Mouse (Mus musculus): ENCODE data around the gene Sgo2a.

DNA sequence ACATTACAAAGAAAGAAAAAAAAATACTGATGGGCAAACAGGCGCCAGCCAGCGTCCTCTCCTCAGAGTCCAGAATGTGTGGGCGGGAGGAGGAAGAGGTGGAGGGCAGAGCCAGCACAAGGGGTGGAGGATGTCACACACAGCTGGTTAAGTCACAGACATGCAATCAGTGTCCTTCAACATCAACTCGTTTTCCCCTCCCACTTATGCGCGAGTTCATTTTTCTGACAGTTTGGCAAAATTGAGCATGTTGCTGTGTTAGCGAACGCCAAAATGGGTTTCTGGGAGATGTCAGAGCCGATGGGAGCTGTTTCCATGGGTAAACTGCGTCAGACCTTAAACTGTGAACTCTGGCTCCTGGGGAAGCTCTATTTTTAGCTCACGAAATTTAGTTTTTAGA lies 61.2 kb downstream of the Sgo2a start:
- TF ChIP-seq CTCF (conservative IDR thresholded peaks at IDR 0.05; ENCODE audit: low read length) (no peak), NANOG (IDR thresholded peaks at IDR 0.05; ENCODE audit: borderline replicate concordance, low read length) (no peak), POU5F1 (IDR thresholded peaks at IDR 0.05; ENCODE audit: borderline replicate concordance, low read length) (no peak)

Data from E14TG2a.4 (cell line).